Mouse (Mus musculus) hematopoietic stem cell, adult 5-6 weeks (primary cell): ENCODE measurements at regions not wholly inside any gene's neighbourhood (a gene's known extent, or its start where the extent isn't known, plus 50 kb on each side); places are given as distances from the start of the nearest gene placed in this dataset.

ENCODE experiments used
- ATAC-seq, 2 experiments: fragments of 125-278 bp in 1 of 2; replicated peaks in 1 of 2; 2 replicates each; pipeline ENCODE4 v1.8.0; 2016 to 2017; ENCODE audit warnings: inconsistent platforms in 2 of 2, mild to moderate bottlenecking in 2 of 2, moderate number of reproducible peaks in 2 of 2, low read depth in 1 of 2, moderate TSS enrichment in 1 of 2; ENCODE audit not compliant: low FRiP score in 2 of 2, poor library complexity in 2 of 2, severe bottlenecking in 2 of 2, insufficient read depth in 1 of 2, low TSS enrichment in 1 of 2

DNA sequence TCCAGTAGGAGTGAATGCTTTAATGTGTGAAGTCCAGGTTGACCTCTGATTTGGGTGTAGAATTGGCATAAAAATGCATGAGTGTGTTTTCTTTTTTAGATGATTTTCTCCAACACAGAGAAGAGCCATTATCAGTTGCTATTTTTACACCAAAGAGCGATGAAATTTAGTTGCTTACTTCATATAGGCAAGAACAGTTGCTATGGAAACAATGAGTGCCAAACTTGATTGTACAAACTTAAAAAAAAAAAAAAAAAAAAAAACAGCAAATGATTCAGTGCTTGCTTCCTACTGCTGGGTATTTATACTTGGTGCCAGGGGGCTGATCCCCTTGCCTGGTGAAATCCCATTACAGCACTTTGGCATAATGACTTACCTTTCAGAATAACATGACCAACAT, 268.0 kb downstream of the Sec23a start:
- no peak for ATAC-seq

DNA sequence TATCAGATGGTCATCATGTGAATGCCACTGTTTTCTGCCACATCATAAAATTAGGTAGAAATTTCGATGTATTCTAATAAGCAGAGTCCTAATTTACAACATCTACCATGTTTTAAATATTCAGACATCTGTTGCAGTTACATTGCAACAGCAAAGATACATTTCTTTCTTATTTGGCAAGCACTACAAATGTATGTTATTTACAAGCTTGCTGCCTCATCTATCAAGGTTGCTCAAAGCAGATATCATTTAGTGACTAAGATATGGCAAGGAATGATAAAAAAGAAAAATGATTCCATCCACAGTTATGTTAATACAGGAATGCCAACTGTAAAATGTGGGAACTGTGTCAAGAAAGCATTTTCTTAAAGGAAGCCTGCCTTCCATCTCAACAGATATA, 283.7 kb downstream of the Sec23a start:
- ATAC-seq, result no peak

DNA sequence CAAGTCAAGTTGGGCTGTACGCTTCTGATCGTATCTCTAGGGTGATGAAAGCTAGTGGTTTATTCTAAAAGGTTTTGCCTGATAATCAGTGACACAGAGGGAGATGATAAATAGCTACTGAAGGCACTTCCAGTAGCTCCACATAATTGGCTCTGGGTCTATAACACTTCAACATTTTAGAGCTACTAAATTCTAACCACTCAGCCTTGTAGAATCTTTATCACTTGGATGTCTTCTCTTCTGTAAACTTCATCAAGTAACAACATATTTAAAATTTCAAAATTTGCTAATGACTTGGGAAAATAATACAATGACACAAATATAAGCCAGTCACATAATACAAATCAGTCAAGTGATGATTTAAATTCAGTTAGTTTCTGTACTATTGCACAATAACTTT, 284.3 kb downstream of the Sec23a start:
- no peak for ATAC-seq

DNA sequence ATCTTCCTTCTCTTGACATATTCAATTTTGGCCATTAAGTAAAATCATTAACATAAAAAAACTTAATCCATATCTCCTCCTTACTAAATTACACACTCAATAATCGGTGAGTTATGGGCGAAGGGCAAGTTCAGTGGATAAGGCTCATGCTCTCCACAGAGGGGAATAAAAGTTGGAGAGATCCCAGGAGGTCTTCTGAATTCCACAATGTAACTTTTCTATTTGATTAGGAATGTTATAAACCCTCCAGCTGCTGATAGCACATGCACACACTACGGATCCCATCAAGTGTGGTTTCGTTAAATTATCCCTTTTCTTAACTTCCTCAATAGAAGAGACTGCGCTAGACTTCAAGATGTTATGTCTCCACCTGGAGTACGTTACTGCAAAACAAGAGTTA, 293.9 kb downstream of the Sec23a start:
- no peak for ATAC-seq

DNA sequence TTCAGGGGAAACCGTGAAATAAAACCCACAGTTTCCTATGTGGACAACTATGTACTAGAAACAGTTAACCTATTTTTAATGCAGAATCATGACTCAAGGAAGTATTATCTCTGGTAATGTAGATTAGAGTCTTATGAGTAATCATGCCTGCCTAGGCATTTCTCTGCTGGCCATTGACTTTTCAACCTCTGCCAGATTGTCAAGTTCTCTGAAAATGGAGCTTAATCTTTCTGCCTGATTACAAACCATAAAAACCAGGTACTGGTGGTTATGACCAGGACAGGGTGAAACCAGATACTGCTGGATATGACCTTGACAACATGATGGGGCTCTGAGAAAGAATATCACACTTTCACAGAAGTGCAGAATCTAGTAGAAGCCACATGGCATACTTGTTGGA, 297.6 kb downstream of the Sec23a start:
- no peak for ATAC-seq

DNA sequence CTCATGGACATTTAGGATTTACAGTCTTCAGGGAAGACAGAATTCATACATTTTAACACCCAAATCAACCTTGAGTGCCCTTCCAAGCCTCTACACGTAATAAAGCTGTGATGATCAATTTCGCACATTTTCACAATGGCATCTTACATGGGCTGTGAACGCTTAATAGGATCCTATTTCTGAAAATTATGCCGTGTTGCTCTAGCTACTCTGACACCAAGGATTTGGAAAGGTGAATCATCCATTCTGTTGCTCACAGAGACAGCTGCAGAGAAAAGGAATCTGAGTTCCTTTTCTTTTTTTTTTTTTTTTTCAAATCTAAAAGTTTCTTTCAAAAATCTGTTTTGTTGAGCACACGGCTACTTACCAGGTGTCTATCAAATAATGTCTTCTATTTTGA, 316.1 kb downstream of the Sec23a start:
- no peak for ATAC-seq

DNA sequence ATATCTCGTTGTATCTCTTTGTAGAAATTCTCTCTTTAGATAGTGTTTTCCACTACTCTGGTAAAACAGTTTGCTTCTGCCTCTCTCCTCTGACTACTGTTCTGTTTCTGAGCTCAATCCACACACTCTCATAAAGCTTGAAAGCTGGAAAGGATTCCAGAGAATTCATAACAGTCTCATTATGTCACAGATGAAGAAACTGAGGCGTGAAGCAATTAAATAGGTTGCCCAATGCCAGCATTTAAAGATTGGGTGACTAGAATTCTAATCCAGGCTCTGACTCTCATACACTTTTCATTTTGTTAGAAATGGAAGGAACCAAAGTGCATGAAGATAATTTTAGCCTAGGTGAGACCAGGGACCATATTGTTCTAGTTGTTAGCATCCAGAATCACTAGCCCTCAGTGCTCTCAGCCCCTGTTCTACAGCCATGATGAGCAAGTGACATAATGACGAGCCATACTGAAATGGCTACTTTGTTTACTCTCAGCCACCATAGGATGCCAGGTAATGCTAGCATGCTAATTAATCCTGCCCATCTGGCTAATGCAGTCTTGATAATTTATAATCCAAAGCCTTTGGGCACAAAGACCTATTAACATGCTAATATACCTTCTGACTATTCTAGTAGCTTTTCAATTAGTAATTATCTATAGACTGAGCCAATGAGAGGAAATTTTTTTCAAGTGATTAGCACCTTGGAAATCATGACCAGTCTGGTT, 341.7 kb downstream of the Sec23a start:
- no peak for ATAC-seq

DNA sequence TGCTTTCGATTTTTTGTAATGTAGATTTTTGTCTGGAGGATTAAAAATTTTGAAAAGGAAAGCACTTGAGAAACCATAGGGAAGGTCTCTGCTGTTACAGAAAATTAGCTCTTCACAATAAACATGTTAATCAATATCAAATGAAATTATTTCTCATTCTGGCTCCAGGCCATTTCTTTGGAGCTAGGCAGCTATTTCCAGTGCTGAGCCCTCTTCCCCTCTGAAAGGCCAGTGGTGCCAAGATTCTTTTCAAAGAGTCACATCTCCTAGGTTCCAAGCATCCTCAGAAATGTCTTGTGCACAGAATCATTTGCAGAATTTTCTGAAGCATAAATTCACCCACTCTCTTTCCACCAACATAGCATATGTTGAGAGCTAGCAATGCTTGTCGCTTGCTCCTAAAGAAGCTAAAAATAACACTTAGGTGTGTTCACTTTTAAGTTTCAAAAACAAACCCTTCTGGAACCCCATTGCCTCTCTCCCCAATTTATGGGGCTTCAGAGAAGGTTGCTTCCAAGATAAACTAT, 357.2 kb downstream of the Sec23a start:
- ATAC-seq, result no peak

DNA sequence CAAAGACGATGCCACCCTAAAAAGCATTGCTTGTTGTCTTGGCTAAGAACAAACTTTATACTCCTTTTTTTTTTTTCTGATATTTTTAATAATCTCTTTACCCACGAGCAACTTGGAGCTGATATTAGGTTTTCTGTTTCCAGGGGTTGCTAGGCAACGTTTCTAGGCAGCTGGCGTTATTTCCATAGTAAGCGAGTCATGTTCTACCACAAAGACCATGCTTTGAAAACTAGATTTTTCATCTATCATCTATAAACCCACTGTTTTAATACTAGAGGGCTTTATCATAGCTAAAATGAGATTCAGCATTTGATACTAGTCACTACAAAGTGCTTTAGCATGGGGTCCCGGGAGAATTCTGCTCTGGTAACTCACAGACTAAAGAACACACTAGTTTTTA, 358.1 kb downstream of the Sec23a start:
- ATAC-seq, result no peak

DNA sequence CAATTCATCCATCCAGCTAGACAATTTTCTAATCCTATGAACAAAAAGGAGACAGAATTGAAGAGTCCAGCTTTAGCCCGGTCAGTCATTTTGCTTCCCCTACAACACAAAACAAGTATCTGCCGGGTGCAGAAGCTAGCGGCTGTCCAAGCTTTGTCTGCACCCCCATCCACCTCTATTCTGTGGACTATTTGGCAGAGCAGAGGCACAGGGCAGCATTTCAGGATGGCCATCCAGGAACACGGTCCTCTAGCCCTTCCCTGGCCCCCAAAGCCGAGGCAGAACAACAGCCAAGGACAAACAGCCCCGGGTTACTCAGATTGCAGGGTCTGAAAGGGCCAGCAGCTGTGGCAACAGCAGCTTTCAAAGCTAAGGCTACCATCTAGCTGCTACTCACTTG, 358.6 kb downstream of the Sec23a start:
- no peak for ATAC-seq

DNA sequence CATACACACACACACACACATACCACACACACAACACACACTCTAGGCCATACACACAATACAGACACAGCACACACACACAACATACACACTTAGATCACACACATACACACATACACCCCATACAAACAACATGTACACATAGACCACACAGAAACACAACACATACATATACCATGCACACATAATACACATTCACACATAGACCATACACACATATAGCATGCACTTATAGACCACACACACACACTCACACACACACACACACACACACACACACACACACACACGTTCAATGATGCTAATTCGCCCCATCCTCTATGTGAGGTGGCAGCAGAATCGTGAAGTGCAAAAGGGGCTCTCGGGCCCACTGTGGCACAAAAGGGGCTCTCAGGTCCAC, 359.1 kb downstream of the Sec23a start:
- no peak for ATAC-seq

DNA sequence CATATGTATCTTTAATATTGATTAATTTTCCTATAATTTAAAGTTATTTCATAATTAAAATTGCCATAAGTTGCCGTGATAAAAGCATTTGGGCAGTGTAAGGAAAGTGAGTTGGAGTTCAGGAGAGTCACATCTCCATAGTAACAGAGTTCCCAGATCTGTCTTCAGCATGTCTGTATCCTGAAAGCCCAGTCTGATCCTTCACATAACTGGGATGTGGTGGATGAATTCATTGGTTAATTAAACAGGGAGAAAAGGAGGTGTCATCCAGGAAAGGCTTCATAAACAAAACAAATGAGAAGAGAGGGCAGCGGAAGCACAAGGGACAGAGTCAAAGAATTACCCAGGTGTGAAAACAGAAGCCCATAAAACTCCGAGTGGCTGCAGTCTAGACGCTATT, 363.5 kb downstream of the Sec23a start:
- no peak for ATAC-seq

DNA sequence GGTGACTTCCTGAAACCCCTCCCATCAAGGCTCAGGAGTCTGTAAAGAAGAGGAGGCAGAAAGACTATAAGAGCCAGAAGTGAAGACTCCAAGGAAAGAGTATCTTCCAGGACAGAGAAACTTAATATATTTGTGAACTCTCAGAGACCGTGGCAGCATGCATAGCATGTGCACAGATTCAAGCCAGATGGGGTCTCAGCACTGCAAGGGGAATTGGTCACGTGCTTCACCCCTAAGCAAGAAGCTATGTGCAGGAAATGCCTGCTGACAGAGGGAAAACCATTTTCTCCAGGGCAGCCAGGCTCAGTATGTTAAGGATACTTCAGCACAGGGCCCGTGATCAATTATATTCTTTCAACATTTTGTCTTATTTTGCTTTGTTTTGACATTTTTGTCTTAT, 368.0 kb downstream of the Sec23a start:
- ATAC-seq, result no peak

DNA sequence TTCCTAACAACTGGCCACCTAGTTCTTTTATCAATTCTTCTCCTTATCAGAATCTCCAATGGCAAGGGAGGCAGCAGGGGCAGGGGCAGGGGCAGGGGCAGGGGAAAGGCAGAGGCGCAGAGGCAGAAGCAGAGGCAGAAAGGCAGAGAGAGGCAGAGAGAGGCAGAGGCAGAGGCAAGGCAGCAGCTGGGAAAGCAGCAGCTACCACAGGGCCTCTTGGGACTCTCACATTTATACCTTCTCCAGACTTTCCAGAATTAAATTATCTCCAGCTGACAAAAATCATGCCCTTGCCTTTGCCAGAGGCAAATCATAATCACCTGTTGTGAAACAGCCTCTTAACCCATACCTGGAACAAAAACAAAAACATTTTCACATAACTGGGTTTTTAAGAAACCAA, 370.4 kb upstream of the Clec14a start:
- ATAC-seq, result no peak

DNA sequence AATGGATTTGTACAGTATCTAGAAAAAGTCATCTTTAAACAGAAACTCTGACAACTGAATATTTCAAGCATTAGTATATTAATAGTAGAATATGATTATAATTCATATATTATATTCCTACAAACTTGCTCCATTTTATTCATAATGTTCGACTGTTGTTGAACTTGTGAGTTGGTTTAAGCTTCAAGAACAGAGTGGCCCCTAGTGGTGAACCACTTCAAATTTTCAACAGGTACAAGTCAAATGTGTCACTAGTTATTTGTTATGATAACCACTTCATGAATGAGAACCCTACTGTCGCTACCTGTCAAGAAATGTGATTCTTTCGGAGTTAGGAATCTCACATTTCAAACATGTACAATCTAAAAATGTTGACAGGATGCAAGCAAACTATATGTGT, 369.2 kb upstream of the Clec14a start:
- 0 out of 4 replicates have a peak, but pooled peaks of 1 of the 2 experiments have one; percentile 53 for ATAC-seq

DNA sequence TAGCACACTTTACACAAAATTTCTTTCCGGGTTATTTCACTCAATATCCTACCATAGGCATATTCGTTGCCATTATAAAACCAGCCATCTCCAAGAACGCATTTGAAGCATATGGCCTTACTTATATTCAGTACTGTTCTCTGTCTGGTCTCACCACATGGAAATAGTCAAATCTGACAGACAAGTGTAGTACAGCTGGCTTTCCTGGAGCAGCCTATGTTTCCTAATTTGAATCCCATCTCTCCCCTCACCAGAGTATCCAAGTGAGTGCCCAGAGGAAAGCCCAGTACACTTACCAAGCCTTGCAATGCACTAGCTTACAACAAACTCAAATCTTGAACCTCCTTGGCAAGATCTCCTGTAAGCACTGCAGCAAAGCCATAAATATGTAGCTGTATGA, 363.4 kb upstream of the Clec14a start:
- ATAC-seq, result no peak

DNA sequence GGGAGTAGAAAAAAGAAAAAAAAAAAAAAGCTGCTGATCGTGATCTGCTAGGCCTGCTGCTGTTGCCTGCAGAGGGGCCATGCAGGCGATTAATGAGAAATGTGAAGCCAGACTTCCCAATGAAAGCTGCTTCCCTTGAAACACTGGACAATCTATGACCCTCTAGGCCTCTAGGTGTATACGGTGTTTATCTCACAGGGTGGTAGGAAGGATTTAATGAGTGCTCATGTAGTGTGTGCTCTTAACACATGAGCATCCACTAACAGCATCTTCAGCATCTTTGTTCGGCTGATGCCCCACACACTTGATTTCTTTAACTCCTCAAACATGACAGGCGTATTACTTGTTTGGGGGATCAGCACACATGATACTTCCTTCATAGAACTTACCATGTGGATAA, 359.7 kb upstream of the Clec14a start:
- no peak for ATAC-seq

DNA sequence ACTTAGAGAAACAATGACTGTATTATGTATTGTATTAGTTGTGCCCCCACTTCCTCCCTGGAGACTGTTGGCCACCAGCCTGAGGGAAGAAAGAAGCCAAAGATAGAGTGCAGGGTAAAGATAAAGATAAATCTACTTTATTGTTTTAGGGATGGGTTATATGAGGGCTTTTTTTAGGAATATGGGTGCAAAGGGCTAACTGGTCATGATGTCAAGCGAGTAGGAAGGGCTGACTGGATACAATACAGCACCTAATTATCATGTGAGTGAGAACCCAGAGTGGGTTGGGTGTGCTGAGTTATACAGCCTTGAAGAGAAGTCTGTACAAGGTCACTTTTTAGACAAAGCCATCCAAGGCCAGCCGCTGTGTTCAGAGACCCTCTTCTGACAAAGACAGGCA, 356.1 kb upstream of the Clec14a start:
- ATAC-seq, result no peak

DNA sequence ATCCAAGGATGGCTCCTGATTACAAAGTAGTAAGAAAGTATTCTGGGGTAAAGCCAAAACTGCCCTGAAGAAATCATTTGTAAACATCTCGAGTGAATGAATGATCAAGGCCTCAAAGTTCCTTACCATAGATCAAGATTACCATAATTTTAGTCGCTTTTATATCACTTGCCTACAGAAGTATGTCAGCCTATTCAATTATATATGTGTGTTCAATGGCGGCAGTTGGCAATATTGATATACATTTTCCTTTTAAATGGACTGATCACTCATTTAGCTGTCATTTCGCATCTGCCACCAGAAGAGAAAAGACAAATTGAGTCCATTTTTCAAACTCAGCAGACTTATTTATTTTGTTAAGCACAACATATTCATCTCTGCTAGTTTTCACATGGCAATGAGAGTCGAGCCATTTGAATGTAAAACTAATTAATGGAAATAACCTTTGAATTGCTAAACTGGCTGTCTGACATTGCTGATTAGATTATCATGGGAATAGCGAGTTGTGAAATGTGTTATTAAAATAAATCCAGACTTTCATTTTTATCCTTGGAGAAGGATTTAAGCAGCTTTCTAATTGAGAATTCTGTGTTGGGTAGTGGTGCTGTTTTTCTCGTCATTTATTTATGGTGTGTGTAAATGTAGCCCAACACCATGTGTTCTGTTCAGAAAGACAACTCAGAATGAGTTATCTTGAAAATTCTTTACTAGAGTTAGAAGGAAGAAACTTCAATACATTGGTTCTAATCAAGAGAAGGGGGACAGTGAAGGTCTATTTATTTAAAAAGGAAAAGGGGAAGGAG, 350.6 kb upstream of the Clec14a start:
- no peak for ATAC-seq
